In the genomic region with DNA sequence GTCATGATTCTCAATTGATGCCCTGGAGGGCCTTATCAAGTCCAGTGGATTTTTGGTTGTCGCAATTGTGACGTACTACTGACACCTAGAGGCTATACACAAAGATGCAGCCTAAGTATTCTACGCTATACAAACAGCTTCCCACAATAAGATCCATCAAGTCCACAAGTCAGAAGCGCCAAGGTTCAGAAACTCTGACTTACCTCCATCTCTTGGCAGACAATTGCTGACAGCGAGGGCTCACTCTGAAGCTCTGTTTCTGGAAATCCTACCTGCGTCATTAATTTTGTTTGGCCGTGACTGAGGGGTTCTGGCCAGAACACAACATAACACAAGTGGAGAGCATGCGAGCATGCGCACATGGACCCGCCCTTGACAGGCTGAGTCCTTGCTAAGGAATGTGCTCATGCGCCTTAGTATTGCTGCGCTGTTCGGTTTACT, we compare ENCODE assay signal across 8 mouse cellular contexts. TPM values are rescaled to one million over a fixed set of nuclear protein-coding genes. Genes with fewer than 3 reads are reported as not detected.
DNase-seq lines count a peak whose midpoint lies in the region; ATAC-seq lines count a peak whose summit lies in the region.

No protein-coding gene starts in this region.

- peak; percentile 71; the same call in 1 of the 2 replicates for ATAC-seq in embryonic facial prominence, embryonic 13.5 days (ENCODE audit: insufficient number of reproducible peaks, insufficient read depth, low FRiP score, low TSS enrichment, low read depth)
- ATAC-seq in limb, embryonic 12.5 days (ENCODE audit: insufficient number of reproducible peaks, insufficient read depth, low FRiP score, low TSS enrichment, low read depth): peak; percentile 84; the same call in 1 of the 2 replicates
- peak; percentile 91 for ATAC-seq in midbrain, embryonic 14.5 days (ENCODE audit: low FRiP score, low TSS enrichment)
- peak; percentile 88 for ATAC-seq in stomach, embryonic 14.5 days (ENCODE audit: insufficient number of reproducible peaks, insufficient read depth, low FRiP score, low read depth)

- peak overlapping the region; percentile 61 for H3K4me2 ChIP-seq in embryonic facial prominence, embryonic 13.5 days
- H3K4me2 ChIP-seq in limb, embryonic 12.5 days: peak overlapping the region; percentile 54
- peak overlapping the region; percentile 52 for H3K4me2 ChIP-seq in midbrain, embryonic 14.5 days (ENCODE audit: low read length)
- H3K4me2 ChIP-seq in stomach, embryonic 14.5 days (replicated peaks; ENCODE audit: low read depth, low read length): peak overlapping the region; percentile 38

- 12% methylated on average over 13 of the region's 13 CpGs for WGBS in embryonic facial prominence, embryonic 13.5 days
- WGBS in limb, embryonic 12.5 days: 17% methylated on average over 13 of the region's 13 CpGs
- WGBS in midbrain, embryonic 14.5 days: 22% methylated on average over 13 of the region's 13 CpGs
- 9% methylated on average over 13 of the region's 13 CpGs for WGBS in stomach, embryonic 14.5 days

- H3K4me3 ChIP-seq in embryonic facial prominence, embryonic 13.5 days: peak overlapping the region; percentile 39
- peak overlapping the region; percentile 35 for H3K4me3 ChIP-seq in limb, embryonic 12.5 days (replicated peaks)
- H3K4me3 ChIP-seq in midbrain, embryonic 14.5 days (replicated peaks; ENCODE audit: low read depth, low read length): peak overlapping the region; percentile 33
- H3K4me3 ChIP-seq in stomach, embryonic 14.5 days (ENCODE audit: low read depth, low read length): peak overlapping the region; percentile 10

- H3K27ac ChIP-seq in embryonic facial prominence, embryonic 13.5 days: no peak overlapping the region
- H3K27ac ChIP-seq in limb, embryonic 12.5 days: no peak overlapping the region
- H3K27ac ChIP-seq in midbrain, embryonic 14.5 days (replicated peaks; ENCODE audit: low read depth, low read length): no peak overlapping the region
- no peak overlapping the region for H3K27ac ChIP-seq in stomach, embryonic 14.5 days (ENCODE audit: low read length)

- no peaks in the 10 kb centered on the region for H3K27me3 ChIP-seq in embryonic facial prominence, embryonic 13.5 days
- no peaks in the 10 kb centered on the region for H3K27me3 ChIP-seq in limb, embryonic 12.5 days
- H3K27me3 ChIP-seq in midbrain, embryonic 14.5 days (ENCODE audit: control insufficient read depth, insufficient read depth, low read length): no peaks in the 10 kb centered on the region
- no peaks in the 10 kb centered on the region for H3K27me3 ChIP-seq in stomach, embryonic 14.5 days (ENCODE audit: control insufficient read depth, insufficient read depth, low read length)

- H3K4me1 ChIP-seq in embryonic facial prominence, embryonic 13.5 days: no peaks in the 10 kb centered on the region
- H3K4me1 ChIP-seq in limb, embryonic 12.5 days (replicated peaks): no peaks in the 10 kb centered on the region
- no peaks in the 10 kb centered on the region for H3K4me1 ChIP-seq in midbrain, embryonic 14.5 days (ENCODE audit: control insufficient read depth, insufficient read depth, low read length)
- no peaks in the 10 kb centered on the region for H3K4me1 ChIP-seq in stomach, embryonic 14.5 days (ENCODE audit: control insufficient read depth, insufficient read depth, low read length)

- no peak overlapping the region for H3K9ac ChIP-seq in embryonic facial prominence, embryonic 13.5 days
- no peak overlapping the region for H3K9ac ChIP-seq in limb, embryonic 12.5 days (replicated peaks)
- 0 out of 2 replicates have a peak overlapping the region, but pooled peaks have one; percentile 14 for H3K9ac ChIP-seq in midbrain, embryonic 14.5 days (replicated peaks; ENCODE audit: low read length)
- H3K9ac ChIP-seq in stomach, embryonic 14.5 days (replicated peaks; ENCODE audit: low read depth, low read length): no peak overlapping the region

- no peaks in the 10 kb centered on the region for H3K9me3 ChIP-seq in embryonic facial prominence, embryonic 13.5 days
- H3K9me3 ChIP-seq in limb, embryonic 12.5 days: no peaks in the 10 kb centered on the region
- no peaks in the 10 kb centered on the region for H3K9me3 ChIP-seq in midbrain, embryonic 14.5 days (ENCODE audit: control insufficient read depth, low read length)
- H3K9me3 ChIP-seq in stomach, embryonic 14.5 days (ENCODE audit: control insufficient read depth, low read depth, low read length): no peaks in the 10 kb centered on the region

- DNase-seq in B cell, adult 2 months: peak; percentile 29 to 41
- DNase-seq in adrenal gland, postnatal 25 days: peak; percentile 72
- peak; percentile 96 for DNase-seq in heart, adult 11 months
- DNase-seq in kidney, adult 11 months: peak; percentile 80
- DNase-seq in midbrain, embryonic 14.5 days: peak; percentile 88

- no peaks in the 10 kb centered on the region for H3K36me3 ChIP-seq in embryonic facial prominence, embryonic 13.5 days
- no peaks in the 10 kb centered on the region for H3K36me3 ChIP-seq in limb, embryonic 12.5 days
- no peaks in the 10 kb centered on the region for H3K36me3 ChIP-seq in midbrain, embryonic 14.5 days (ENCODE audit: control insufficient read depth, insufficient read depth, low read length)
- H3K36me3 ChIP-seq in stomach, embryonic 14.5 days (ENCODE audit: control insufficient read depth, insufficient read depth, low read length): no peaks in the 10 kb centered on the region

RNA-seq across cellular contexts. Expression of a gene that starts 21.4 kb away (rescaled TPM):
- 4.1 and 5.1 TPM in 2 replicates for total RNA-seq in adrenal gland, postnatal 25 days (2021)
- 0.84 and 1.0 TPM in 2 replicates for polyA plus RNA-seq in embryonic facial prominence, embryonic 13.5 days (2015; fragmentation: Nextera tagmentation; extraction: Ambion mirVana)
- polyA plus RNA-seq in limb, embryonic 12.5 days (2016; fragmentation: Nextera tagmentation; extraction: Ambion mirVana): 0.39 and 0.60 TPM in 2 replicates
- polyA plus RNA-seq in midbrain, embryonic 14.5 days (2014; fragmentation: Nextera tagmentation; extraction: Ambion mirVana): 0.16 and 3.5 TPM in 2 replicates
- 0.28 and 0.54 TPM in 2 replicates for polyA plus RNA-seq in stomach, embryonic 14.5 days (2014; fragmentation: Nextera tagmentation; extraction: Ambion mirVana)

RNA-seq across cellular contexts. Expression of a gene that starts 21.5 kb away (rescaled TPM):
- 0.24 and 0.48 TPM in 2 replicates for total RNA-seq in adrenal gland, postnatal 25 days (2021)
- polyA plus RNA-seq in embryonic facial prominence, embryonic 13.5 days (2015; fragmentation: Nextera tagmentation; extraction: Ambion mirVana): 0.18 and 0.29 TPM in 2 replicates
- 0.14 and 0.18 TPM in 2 replicates for polyA plus RNA-seq in limb, embryonic 12.5 days (2016; fragmentation: Nextera tagmentation; extraction: Ambion mirVana)
- 0.30 and 0.55 TPM in 2 replicates for polyA plus RNA-seq in midbrain, embryonic 14.5 days (2014; fragmentation: Nextera tagmentation; extraction: Ambion mirVana)
- not detected in 2 replicates for polyA plus RNA-seq in stomach, embryonic 14.5 days (2014; fragmentation: Nextera tagmentation; extraction: Ambion mirVana)

RNA-seq across cellular contexts. Expression of a gene that starts 54.3 kb away (rescaled TPM):
- 3.2 and 4.9 TPM in 2 replicates for total RNA-seq in adrenal gland, postnatal 25 days (2021)
- not detected in 2 replicates for polyA plus RNA-seq in embryonic facial prominence, embryonic 13.5 days (2015; fragmentation: Nextera tagmentation; extraction: Ambion mirVana)
- 0.67 and 1.1 TPM in 2 replicates for polyA plus RNA-seq in limb, embryonic 12.5 days (2016; fragmentation: Nextera tagmentation; extraction: Ambion mirVana)
- polyA plus RNA-seq in midbrain, embryonic 14.5 days (2014; fragmentation: Nextera tagmentation; extraction: Ambion mirVana): 1.2 TPM in 1 of 2 replicates, not detected in the other
- 0.36 TPM in 1 of 2 replicates, not detected in the other for polyA plus RNA-seq in stomach, embryonic 14.5 days (2014; fragmentation: Nextera tagmentation; extraction: Ambion mirVana)

Comparison
In these comparisons a context has a peak if more than half of its experiments do, and no peak if none do; other contexts are left out.
1. DNase-seq: peak in every context shown above with its lines; median percentile 96 in heart, adult 11 months; 88 in midbrain, embryonic 14.5 days; 80 in kidney, adult 11 months; 72 in adrenal gland, postnatal 25 days; 35 in B cell, adult 2 months.